Mouse (Mus musculus) heart, postnatal 14 days (tissue): ENCODE results near the gene Rapgef4. TPM values are rescaled to one million over a fixed set of nuclear protein-coding genes. Genes with fewer than 3 reads are reported as not detected.

ENCODE experiments used
- DNase-seq, 2 experiments: peaks; one replicate each; pipeline ENCODE4 v3.0.0; 2021 to 2022
- intact Hi-C: fragments of 180-260 bp; cut with DNase I; formaldehyde crosslinking; loops from one replicate; pipeline ENCODE4 v1.15.1; 2025
- total RNA-seq, 2 experiments: library from RNA; stranded (reverse); gene quantifications; 2 replicates each; pipeline ENCODE4 v1.2.3; 2021

Rapgef4 gene
- total RNA-seq, 2 experiments from 2014 or later: 18.9 to 19.3 TPM

DNA sequence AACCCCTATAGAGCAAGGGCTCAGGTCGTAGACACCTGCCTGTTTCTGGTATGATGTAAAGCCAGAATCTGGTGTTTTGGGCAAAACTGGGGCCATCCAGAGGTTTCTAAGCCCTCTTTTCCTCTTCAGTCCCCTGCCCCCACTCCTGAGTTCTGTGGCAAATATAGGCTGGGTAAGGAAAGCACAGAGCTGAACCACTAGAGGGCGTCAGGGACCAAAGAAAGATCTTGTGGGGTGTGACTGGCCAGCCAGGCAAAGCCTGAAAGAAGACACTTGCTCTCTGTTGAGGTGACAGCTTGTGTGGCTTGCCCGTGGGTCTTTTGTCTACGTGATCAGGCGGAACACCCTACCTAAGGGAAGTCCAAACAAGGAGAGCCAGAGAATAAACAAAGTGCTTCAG lies 222.6 kb downstream of the Rapgef4 start:
- DNase-seq: peak; percentile 74 to 88
- intact Hi-C loops: loop anchor here (5.0 kb wide), 2 partner anchors 106 to 166 kb away; no protein-coding TSS in a partner anchor

DNA sequence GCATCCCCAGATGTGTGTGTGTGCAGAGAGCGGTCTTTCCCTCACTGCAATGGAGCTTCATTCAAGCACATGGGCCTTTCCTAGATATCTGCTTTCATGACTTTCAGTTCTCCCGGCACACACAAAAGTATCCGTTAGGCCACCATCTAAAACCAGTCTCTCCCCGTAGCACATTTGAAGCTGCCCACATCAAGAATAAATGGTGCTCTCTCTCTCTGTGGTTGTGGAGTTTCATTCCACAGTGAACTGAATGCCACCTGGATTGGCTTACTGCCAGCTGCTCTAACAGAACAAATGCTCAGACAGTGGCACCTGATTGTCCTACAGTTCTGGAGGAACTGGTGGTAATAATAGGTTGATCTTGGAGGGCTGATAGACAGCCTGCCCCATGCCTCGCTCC lies 224.8 kb downstream of the Rapgef4 start:
- no peak for DNase-seq
- intact Hi-C loops: no loop called here

DNA sequence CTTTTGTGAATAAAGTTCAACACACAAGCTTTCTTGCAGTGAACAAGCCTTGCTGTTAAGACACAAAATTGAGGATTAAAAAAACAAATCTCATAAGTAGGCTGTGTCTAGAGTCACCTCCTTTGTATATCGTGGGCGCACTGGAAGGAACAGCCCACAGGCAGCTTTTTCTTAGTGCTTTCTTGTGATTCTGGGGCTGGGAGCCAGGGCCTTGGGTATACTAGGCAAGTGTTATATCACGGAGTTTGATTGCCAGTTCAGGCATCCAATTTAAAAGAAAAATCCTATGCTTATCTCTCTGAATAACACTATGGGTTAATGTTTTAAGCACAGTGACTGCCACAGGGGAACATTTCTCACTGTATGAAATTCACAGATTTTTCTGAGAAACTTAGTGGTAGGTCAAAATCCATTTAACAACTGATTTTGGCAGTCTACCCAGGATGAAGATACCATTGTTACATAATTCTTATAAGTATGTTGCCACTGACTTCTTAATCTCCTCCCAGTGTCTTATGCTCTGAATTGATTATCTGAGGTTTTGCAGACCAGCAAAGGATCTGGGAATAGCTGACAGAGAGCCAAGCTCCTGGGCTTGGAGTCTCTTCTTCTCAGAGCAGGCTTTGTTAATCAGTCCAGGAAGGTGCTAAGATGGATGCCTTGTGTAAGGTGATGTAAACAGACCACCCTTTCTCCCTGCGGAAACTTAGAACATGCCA lies 225.6 kb downstream of the Rapgef4 start:
- intact Hi-C loops: no loop called here
- no peak for DNase-seq

DNA sequence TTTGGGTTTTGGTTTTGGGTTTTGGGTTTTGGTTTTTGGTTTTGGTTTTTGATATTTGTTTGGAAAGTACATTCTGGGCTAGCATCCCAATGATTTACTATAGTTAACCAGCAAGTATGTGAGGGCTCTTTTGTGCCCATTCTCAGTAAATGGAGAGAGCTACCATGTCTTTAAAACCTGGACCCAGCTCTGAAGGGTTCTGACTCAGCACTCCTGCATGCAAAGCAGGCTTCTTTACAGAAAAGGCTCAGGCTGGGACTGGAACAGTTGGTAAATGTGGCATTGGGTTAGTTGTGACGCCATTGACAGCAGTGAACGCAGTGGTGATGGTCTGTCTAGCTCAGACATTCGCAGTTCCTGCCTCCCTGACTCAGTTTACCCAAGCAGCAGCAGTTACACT lies 236.3 kb downstream of the Rapgef4 start:
- intact Hi-C loops: loop anchor here (5.0 kb wide), 1 partner anchor 60 kb away; no protein-coding TSS in a partner anchor
- DNase-seq: no peak

DNA sequence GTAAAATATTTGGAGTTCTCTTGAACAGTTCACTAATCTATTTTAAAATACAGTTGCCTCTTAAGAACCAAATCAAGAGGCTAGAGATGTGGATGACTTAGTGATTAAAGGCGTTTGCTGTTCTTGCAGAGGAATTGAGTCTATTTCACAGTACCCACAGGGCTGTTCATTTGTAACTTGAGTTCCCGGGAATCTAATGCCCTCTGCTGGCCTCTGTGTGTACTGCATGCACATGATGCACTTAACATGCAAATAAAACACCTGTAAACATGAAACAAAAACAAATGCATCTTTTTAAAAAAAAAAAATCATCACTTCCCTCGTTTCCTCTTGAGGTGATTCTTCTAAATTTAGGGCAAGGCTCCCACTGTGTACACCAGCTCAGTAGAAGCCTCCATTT lies 238.9 kb downstream of the Rapgef4 start:
- peak; percentile 49 to 71 for DNase-seq
- intact Hi-C loops: loop anchor here (1.0 to 5.0 kb wide), 2 partner anchors 63 to 182 kb away; no protein-coding TSS in a partner anchor

DNA sequence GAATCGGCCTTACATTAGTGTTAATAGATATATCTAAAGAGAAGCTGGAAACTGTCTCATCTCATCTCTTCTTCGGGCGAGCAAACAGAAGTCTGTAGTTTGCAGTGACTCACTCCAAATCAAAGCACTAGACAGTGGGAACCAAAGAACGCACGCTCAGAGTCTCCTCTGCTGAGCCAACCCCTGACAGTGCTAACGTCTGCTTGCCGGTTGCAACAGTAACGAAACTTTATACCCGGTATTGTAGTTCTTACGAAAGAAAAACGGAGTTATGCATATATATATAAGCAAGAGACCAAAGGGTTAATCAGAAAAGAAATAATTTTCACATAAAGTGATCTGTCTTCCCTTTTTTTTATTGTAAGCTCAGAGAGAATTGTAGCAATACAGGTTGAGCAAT lies 240.2 kb downstream of the Rapgef4 start:
- no peak for DNase-seq
- intact Hi-C loops: no loop called here

DNA sequence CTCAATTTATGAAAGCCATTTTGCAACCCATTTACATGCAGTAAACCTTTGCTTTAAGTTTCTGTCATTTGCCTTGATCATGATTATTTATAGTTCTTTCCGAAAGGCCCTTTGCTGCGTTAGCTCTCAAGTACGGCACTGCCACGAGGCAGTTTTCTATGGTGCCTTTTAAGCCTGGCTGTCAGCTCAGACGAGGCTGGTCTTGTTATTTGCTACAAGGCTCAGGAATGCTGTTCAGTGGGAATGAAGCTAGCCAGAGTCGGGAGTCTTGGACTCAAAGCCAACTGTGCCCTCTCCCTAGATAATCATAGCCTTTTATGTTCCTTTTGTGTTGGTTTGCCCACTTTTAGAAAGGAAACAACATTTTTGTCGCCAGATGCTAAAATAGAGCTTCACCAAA lies 240.7 kb downstream of the Rapgef4 start:
- intact Hi-C loops: no loop called here
- no peak for DNase-seq

DNA sequence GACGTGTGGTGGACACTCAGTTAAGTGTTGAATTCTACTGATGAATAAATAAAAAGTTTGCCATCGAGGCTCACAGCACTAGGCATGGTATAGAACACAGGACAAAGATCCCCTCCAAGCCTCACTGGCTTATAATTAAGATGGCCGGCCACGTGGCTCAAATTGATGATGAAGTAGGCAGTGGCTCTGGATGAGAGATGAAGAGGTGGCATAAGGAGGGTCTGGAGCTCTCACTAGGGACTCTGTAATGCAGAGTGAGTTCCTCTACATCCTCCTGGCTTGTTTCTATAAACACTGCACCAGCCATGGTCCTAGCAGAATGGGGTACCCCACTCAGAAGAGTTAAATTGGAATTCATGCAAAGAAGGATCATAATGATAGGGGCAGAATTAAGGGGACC lies 241.2 kb downstream of the Rapgef4 start:
- DNase-seq: no peak
- intact Hi-C loops: no loop called here

DNA sequence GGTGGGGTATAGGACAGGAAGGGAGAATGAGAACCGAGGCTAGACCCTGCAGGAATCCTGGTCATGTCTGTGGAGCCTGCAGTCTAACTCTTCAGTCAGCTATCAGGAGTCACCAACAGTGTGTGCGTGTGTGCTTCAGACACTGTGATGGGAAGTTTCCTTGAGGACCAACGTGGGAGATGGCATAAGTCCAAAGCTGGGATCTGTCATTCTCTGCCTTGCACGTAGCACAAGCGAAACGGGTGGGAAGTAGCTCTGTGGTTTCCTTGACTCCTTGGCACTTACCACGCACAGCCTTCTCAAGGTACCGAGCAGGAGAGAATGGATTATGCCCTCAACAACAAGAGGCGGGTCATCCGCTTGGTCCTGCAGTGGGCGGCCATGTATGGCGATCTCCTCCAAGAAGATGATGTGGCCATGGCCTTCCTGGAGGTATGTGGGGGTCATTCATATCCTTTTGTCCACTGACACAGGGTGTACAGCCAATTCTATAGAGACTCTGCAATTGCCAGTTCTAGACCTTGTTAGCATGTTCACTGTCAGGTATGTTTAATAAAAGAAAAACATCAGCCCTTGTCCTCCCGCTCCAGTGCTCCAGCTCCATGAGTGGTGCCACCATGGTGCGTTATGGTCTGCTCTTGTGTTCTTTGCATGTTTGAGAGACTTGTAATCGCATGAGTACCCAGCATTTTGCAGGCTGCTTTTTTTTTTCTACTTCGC lies 241.9 kb downstream of the Rapgef4 start:
- no peak for DNase-seq
- intact Hi-C loops: no loop called here

DNA sequence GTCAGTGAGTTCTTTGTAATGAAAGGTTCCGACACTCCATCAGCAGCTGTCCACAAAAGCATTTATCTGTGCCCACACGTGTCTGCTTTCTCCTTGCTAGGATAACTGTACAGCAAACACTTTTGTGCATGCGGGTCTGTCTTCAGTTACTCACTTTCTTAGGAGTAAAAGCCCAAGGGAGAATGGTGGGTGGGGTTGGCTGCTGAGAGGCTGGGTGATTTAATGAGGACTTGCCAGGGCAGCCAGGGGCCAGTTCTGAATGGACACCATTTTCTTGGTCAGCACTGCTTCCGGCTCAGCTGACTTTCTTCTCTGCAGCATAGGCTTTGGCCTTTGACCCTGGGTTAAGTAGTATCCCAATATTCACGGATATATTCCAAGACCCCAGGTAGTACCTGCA lies 242.4 kb downstream of the Rapgef4 start:
- intact Hi-C loops: no loop called here
- no peak for DNase-seq

DNA sequence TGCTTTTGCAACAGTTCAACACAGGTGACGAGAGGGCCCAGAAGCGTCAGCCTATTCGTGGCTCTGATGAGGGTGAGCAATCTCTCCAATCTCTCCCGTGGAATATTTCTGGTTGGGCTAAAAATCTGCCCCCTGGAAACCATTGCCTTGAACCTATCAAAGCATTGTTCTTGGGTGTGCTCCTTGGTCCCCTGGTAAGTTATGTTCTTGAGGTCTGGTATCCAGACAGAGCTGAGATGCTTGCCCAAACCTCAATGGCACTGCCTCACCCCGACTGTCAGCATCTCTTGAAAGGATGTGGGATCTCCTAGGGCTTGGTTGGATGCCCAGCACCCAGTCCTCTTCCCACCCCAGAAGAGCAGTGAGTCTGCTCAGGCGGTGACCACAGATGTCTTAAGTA lies 245.0 kb downstream of the Rapgef4 start:
- no peak for DNase-seq
- intact Hi-C loops: no loop called here

DNA sequence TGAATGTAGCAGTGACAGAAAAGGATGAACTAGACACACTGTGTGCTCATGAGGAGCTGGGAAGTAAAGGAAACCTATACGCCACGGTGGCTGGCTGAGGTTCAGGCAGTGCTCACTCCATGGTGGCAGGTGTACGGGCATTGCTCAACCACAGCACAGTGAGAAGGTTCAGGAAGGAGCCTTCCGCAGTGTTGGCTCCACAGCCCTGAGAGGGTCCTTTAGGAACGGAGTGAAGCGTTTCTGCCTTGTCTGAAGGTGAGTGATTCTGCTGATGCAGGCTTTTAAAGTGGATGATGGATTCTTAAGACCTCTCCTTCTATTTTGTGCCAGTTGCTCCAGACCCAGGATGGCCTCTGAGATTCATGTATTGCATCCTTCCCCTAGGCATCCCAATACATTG lies 246.4 kb downstream of the Rapgef4 start:
- no peak for DNase-seq
- intact Hi-C loops: no loop called here

DNA sequence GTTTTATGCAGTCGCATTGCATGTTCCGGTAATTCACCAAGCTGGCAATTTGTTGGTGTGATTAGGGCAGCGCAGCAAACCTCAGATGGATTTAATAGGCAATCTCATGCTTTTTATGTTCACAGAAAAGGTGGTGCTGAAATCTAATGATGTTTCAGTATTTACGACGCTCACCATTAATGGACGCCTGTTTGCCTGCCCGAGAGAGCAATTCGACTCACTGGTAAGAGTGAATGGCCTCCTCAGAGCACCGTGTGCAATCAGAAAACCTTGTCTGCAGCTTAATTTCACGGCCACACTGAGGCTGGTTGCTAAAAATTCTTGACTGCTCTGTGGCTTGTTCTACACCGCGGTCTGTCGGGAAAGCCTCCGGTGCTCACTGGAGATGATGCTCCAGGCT lies 247.8 kb downstream of the Rapgef4 start:
- intact Hi-C loops: no loop called here
- no peak for DNase-seq

DNA sequence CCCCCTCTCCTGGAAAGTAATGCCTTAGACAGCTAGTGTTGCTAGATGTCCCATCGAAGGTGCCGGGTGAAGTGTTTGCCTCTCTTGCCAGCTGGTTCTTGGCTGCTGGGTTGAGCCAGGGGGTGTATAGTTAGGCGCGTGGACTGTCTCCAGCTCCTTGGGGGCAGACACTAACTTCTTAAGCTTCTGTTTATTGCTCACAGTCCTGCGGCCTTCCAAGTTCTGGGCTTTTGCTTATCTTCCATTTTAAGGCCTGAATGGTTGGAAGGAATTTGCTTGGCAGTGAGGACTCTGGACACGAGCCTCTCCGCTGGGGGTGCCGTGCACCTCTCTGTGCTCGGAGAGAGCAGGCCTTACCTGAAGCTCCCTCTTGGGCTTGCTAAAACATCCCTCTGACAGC lies 249.5 kb downstream of the Rapgef4 start:
- DNase-seq: no peak
- intact Hi-C loops: no loop called here

DNA sequence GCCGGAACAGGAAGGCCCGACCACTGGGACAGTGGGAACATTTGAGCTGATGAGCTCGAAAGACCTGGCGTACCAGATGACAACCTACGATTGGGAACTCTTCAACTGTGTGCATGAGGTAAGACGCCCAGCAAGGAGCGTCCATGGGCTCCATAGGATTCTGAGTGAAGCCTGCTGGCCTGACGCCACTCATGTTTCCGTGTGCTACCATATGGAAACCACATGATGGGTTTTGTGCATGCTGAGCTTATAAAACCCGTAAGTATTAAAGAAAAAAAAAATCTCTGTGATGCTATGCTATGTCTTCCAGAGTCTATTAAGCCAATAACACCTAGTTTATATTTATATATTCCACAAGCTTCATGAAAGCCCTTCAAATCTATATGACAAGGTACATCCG lies 253.0 kb downstream of the Rapgef4 start:
- intact Hi-C loops: no loop called here
- no peak for DNase-seq

DNA sequence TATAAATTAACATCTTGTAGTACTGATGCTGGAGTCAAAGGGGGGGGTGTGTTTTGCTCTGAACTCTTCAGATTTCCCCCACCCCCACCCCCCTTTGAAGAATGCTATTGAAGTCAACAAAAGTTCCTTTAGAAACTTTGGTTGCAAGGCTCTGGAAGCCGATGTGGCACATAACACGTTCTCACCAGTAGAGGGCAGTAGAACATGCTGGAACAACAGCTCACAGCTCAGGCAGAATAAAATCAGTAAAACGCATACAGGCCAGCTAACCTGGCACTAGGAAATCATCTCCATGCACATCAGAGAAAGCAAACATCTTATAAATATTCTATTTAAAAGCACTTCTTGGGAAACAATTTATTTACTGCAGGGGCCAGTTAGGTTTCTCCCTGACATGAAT lies 253.9 kb downstream of the Rapgef4 start:
- DNase-seq: peak; percentile 66 to 84
- intact Hi-C loops: loop anchor here (1.0 kb wide), 2 partner anchors 62 to 155 kb away; no protein-coding TSS in a partner anchor

DNA sequence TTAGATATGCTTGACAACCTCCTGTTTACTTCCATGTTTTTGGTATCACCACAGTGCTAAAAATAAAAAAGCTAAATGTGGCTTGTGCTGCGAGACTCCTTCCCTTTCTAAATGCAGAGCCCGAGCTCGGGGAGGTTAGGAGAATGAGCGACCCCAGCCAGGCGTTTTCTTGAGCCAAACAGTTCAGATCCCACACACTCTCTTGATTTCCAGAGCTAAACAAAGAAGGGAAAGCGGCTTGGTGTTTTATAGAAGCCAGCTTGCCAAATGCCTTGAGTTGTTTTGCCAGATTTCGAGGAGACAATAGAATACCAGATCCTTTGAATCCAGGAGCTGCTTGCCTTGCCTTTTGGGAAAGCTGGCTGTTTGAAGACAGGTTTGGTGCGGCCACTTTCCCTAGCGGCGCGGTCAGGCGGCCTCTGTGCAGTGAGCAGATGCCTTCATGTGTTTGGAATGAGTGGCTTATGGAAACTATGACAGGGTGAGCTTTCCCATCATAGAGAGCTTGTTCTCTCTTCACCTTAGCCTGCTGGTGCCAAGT lies 254.4 kb downstream of the Rapgef4 start:
- peak; percentile 37 to 50 for DNase-seq
- intact Hi-C loops: loop anchor here (1.0 kb wide), 2 partner anchors 62 to 155 kb away; no protein-coding TSS in a partner anchor

DNA sequence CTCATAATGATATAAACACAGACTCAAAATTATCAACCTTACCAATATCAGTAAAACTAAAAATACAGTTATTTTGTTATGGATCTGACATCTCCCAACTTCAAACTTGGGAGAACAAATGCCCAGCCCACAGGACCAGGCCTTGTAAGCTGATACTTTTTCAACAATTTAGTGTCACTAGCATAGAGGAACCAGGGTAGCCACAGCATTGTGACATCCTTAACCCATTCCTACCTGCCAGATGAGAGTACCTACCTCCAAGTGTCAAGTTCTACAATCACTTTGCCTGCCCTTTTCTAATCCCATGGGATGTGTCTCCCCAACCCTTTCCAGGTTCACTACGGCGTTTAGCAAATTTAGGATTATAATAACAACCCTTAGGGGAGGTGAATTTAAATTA lies 257.4 kb downstream of the Rapgef4 start:
- no peak for DNase-seq
- intact Hi-C loops: no loop called here

DNA sequence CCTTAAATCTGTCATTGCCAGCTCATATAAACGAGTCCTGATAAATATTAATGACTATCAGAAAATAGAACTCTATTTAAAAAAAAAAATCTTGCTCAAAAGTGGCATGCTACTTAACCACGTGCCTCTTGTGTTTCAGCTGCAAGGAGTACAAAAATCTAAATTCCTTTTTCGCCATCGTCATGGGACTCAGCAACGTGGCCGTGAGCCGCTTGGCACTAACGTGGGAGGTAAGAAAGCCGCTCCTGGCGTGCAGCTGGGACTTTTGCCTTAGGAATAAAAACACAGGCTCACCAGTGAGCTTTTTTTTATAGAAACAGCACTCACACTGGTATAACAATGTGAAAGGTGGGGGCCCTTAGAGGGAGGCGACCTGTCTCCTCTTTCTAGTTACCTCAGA lies 257.9 kb downstream of the Rapgef4 start:
- no peak for DNase-seq
- intact Hi-C loops: no loop called here

DNA sequence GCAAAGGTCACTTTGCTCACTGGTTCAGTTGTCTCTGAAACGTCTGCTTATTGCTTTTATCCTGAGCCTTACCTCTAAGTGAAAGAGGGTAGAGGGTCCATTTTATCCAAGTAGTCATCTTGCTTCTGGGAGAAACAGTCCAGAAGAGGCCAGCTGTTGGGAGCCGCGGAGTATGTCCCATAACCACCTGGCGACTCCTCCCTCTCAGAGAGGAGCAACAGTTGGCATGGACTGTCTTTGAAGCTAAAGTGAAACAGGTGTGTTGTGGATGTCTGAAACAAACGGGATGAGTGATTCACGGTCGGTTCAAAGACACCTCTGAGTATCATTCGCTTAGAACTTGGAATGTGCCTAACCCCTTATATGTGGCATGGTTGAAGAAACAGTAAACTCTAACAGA lies 258.4 kb downstream of the Rapgef4 start:
- DNase-seq: no peak
- intact Hi-C loops: no loop called here

DNA sequence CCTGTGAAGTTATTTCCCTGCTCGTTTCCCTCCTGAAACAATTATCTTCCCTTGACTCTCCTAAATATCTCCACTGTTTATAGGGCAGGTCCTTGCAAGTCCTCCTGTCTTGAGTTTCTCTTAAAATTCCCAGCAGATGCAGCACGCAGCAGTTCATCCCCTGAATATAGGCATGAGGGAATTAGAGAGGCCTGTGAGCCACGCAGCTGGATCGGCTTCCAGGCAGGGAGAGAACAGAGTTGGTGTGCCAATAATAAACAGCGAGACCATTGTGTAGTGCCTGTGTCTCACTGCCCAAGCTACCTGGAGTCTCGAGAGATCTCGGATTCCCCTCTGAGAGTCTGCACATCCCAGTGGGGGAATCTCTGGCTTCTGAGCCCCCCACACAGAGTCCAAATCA lies 259.0 kb downstream of the Rapgef4 start:
- DNase-seq: no peak
- intact Hi-C loops: no loop called here

DNA sequence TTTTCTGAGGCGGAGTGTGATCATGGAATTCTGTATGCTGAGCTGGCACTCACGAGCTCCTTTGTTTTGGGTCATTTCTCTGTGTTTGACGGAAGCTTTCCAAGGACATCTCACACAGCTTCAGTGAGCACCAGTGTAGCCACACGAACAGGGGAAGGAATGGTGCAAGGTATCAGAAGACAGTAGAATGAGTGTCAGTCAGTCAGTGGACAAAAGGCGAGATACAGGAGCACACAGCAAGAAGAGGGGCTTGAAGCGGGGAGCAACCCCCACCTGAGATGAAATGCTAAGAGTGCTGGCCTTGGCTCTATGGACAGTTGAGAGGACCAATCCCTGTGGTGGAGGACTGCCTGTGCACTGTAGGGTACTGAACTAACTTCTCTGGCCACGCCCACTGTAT lies 259.7 kb downstream of the Rapgef4 start:
- intact Hi-C loops: no loop called here
- DNase-seq: no peak
